Mouse (Mus musculus) cerebellum, adult 2 months (tissue): ENCODE measurements at regions not wholly inside any gene's neighbourhood (a gene's known extent, or its start where the extent isn't known, plus 50 kb on each side); places are given as distances from the start of the nearest gene placed in this dataset.

ENCODE experiments used
- CTCF ChIP-seq: fragments of 200-500 bp; IDR thresholded peaks from 2 replicates; pipeline ENCODE4 v1.5.1; 2011; ENCODE audit warnings: low read depth, mild to moderate bottlenecking, control low read depth, low read length, moderate library complexity, borderline replicate concordance; ENCODE audit not compliant: insufficient read depth
- POLR2A ChIP-seq: fragments of 200-500 bp; IDR thresholded peaks from 2 replicates; pipeline ENCODE4 v1.6.1; 2011; ENCODE audit warnings: low read length, control low read depth, borderline replicate concordance; ENCODE audit not compliant: insufficient read depth

DNA sequence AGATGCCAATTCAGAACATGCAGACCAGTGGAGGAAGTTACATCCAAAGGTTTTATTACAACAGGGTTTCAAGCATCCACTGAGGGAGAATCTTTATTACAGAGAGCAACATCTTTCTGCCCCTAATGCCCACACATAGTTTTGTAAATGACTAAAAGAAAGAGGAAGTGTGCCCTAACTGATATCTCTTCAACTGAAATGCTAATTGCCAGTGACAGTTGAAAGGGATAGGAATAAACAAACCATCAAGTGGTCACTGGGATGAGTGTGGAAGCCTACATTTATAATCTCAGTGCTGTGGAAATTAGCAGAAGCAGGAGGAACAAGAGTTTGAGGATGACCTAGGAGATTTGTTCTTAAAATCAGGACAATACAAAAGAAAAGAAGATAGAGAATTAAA, 1142.5 kb downstream of the Poteg start:
- TF ChIP-seq CTCF (no peak), POLR2A (no peak)
